Mouse (Mus musculus): ENCODE results near the gene Gm30083. TPM values are rescaled to one million over a fixed set of nuclear protein-coding genes. Genes with fewer than 3 reads are reported as not detected.

Gene Gm30083
- not detected for total RNA-seq (2021)

- intact Hi-C loops (cut with DNase I), result no loop called here
- no peak for DNase-seq
These were observed at the start of gene Gm30083 for GRCm38 (mm10) chr14:34015063-34015462. Gene Gm30083 (minus strand): TSS chr14:34015182.

- intact Hi-C loops (cut with DNase I), result no loop called here
These were observed 37.5 kb upstream of the Gm30083 start, which contains the start of gene Antxrl for GRCm38 (mm10) chr14:34052516-34052915. Gene Antxrl (plus strand): TSS chr14:34052707.

GRCm38 (mm10) chr14:34050101-34050779 is 35.3 kb upstream of the Gm30083 start:
- no peak for DNase-seq
- intact Hi-C loops (cut with DNase I), result no loop called here

More at GRCm38 (mm10) chr14:34052516-34052915, 37.5 kb upstream of the Gm30083 start, which contains the start of gene Antxrl:
- DNase-seq, result no peak

GRCm38 (mm10) chr14:34043341-34043740 is 28.4 kb upstream of the Gm30083 start:
- DNase-seq, result no peak
- intact Hi-C loops (cut with DNase I), result no loop called here

- intact Hi-C loops (cut with DNase I), result no loop called here
These were observed 26.3 kb upstream of the Gm30083 start for GRCm38 (mm10) chr14:34041241-34041640.

GRCm38 (mm10) chr14:34033841-34034610 is 19.0 kb upstream of the Gm30083 start:
- no peak for DNase-seq
- intact Hi-C loops (cut with DNase I), result no loop called here

More at GRCm38 (mm10) chr14:34041241-34041640, 26.3 kb upstream of the Gm30083 start:
- DNase-seq, result no peak

- intact Hi-C loops (cut with DNase I), result no loop called here
- DNase-seq, result peak; percentile 3 to 12
These were observed 11.7 kb upstream of the Gm30083 start for GRCm38 (mm10) chr14:34026710-34027109.

GRCm38 (mm10) chr14:34016938-34017337 is 2.0 kb upstream of the Gm30083 start:
- intact Hi-C loops (cut with DNase I), result no loop called here
- DNase-seq, result no peak

GRCm38 (mm10) chr14:34016381-34016780 is 1.4 kb upstream of the Gm30083 start, which contains the start of gene Gm5460:
Gene Gm5460 (plus strand): TSS chr14:34016758.
- no peak for DNase-seq
- intact Hi-C loops (cut with DNase I), result no loop called here

GRCm38 (mm10) chr14:34002358-34002757 is 12.6 kb downstream of the Gm30083 start:
- intact Hi-C loops (cut with DNase I), result no loop called here
- DNase-seq, result no peak

GRCm38 (mm10) chr14:34001445-34001844 is 13.5 kb downstream of the Gm30083 start:
- intact Hi-C loops (cut with DNase I), result no loop called here
- DNase-seq, result no peak

- DNase-seq, result no peak
- intact Hi-C loops (cut with DNase I), result no loop called here
These were observed 14.9 kb downstream of the Gm30083 start for GRCm38 (mm10) chr14:34000076-34000475.

- intact Hi-C loops (cut with DNase I), result no loop called here
- no peak for DNase-seq
These were observed 17.6 kb downstream of the Gm30083 start for GRCm38 (mm10) chr14:33997427-33997826.

GRCm38 (mm10) chr14:33993521-33994289 is 21.3 kb downstream of the Gm30083 start:
- peak; percentile 8 to 14 for DNase-seq
- intact Hi-C loops (cut with DNase I), result no loop called here

GRCm38 (mm10) chr14:33993051-33993450 is 21.9 kb downstream of the Gm30083 start:
- DNase-seq, result no peak
- intact Hi-C loops (cut with DNase I), result no loop called here

GRCm38 (mm10) chr14:33991971-33992370 is 23.0 kb downstream of the Gm30083 start:
- intact Hi-C loops (cut with DNase I), result no loop called here
- no peak for DNase-seq

- intact Hi-C loops (cut with DNase I), result no loop called here
- DNase-seq, result no peak
These were observed 25.8 kb downstream of the Gm30083 start for GRCm38 (mm10) chr14:33989201-33989600.

GRCm38 (mm10) chr14:33978604-33979059 is 36.4 kb downstream of the Gm30083 start, which contains the start of gene Zfp488:
Gene Zfp488 (minus strand): TSS chr14:33978764.
- DNase-seq, result peak in 1 of 2 experiments; percentile 6
- intact Hi-C loops (cut with DNase I), result no loop called here

- no peak for DNase-seq
- intact Hi-C loops (cut with DNase I), result no loop called here
These were observed 37.2 kb downstream of the Gm30083 start for GRCm38 (mm10) chr14:33977748-33978147.

GRCm38 (mm10) chr14:33974752-33975151 is 40.2 kb downstream of the Gm30083 start:
- intact Hi-C loops (cut with DNase I), result no loop called here
- DNase-seq, result no peak

- intact Hi-C loops (cut with DNase I), result no loop called here
- peak in 1 of 2 experiments; percentile 9 for DNase-seq
These were observed 42.3 kb downstream of the Gm30083 start for GRCm38 (mm10) chr14:33972679-33973078.

Data from heart, postnatal 10 days (tissue).